Mouse (Mus musculus): ENCODE results near the gene Zbtb11. TPM values are rescaled to one million over a fixed set of nuclear protein-coding genes. Genes with fewer than 3 reads are reported as not detected.

Gene Zbtb11
- total RNA-seq, 1 experiment = 24.3 TPM

DNA sequence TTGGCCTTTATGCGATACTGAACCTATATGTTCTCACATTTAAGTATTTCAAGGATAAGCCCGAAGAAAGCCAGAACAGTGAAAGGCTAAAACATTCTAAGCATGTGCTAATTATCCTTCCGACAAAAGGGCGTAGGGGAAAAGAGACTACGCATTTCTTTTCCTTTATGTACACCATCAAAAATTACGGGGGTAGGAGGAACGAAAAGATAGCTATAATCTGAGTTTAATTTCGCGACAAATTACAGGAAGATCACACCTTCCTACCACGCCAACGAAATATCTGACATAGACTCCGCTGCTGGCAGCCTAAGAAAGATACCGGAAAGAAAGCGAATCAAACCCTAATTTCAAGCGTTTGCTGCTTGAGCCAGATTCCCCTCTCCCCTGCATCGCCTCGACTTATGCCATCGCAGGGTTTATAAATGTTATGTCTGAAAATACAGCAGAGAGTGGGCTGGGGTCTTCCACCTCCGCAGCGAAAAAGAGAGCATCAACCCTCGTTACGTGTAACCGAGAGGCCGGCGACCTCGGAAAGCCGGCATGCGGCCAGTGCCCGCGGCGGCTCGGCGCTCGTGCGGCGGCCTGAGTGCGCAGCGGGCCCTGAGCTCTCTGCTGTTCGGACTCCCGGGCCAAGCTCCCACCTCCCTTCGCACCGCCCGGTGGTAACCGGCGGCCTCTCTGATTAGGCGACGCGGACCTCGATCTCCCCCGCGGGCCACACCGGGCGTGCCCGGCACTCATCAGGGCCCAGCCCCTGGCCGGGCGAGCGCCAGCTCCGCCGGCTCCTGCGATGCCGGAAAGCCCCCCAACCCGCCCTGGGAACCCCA, 55.3 kb downstream of the Zbtb11 start:
- in situ Hi-C loops (cut with MboI; ENCODE audit: low sequenced_read_pairs in 2 of 2, unreplicated experiment in 2 of 2) = no loop called here
- peak overlapping the region; percentile 97 for H3K9ac ChIP-seq (ENCODE audit: insufficient read depth, low read depth, low read length, poor library complexity, severe bottlenecking)
- H3K27ac ChIP-seq (ENCODE audit: insufficient read depth, low read depth, low read length, poor library complexity, severe bottlenecking) = peak overlapping the region; percentile 54
- peaks cover 13% of the 10 kb centered on the region for H3K36me3 ChIP-seq (ENCODE audit: control insufficient read depth, insufficient read depth, low read length, poor library complexity, severe bottlenecking)
- no peaks in the 10 kb centered on the region for H3K9me3 ChIP-seq (ENCODE audit: control insufficient read depth, insufficient read depth, low read depth, low read length)
- peak overlapping the region; percentile 92 to 95 for H3K4me3 ChIP-seq (ENCODE audit: insufficient read depth in 1 of 2, low read depth in 1 of 2, low read length in 2 of 2, poor library complexity in 1 of 2, severe bottlenecking in 1 of 2)
- peaks cover 0 to 5% of the 10 kb centered on the region in 2 experiments; a peak in 1 of 4 replicates for H3K4me1 ChIP-seq (ENCODE audit: control insufficient read depth in 2 of 2, insufficient read depth in 2 of 2, low read length in 2 of 2, poor library complexity in 1 of 2)
- no peak for TF ChIP-seq MAFK (IDR thresholded peaks at IDR 0.05; ENCODE audit: insufficient read depth, low read depth, low read length)
- TF ChIP-seq ZC3H11A (IDR thresholded peaks at IDR 0.05; ENCODE audit: borderline replicate concordance, low read depth, low read length) = no peak
- DNase-seq (ENCODE audit: low read depth, low spot score) = no peak

DNA sequence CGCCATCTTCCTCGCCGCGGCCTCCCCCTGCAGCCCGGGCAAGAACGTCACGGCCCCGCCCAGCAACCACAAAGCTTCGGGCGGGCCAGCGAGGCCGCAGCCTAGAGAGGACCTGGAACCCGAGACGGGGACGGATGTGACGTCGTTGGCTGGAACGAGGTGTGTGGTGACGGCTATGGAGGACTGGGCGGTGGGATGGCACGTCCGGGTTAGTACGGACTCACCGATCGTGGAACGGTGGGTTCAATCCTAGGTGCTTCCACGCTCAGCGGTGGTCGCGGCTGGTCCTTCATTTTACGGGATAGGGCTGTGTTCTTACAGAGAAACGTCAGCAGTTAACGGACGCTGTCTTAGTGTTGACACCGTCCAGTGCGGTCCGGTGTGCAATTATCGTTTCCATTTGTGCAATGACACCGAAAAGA, 56.0 kb downstream of the Zbtb11 start, which contains the start of gene Pcnp:
Gene Pcnp, minus strand, starts transcription at position 79 of the 422 bp plus-strand sequence.
- Histone ChIP-seq H3K4me3 (ENCODE audit: insufficient read depth in 1 of 2, low read depth in 1 of 2, low read length in 2 of 2, poor library complexity in 1 of 2, severe bottlenecking in 1 of 2) (peak within 1 kb of the TSS; percentile 92 to 95), H3K36me3 (ENCODE audit: control insufficient read depth, insufficient read depth, low read length, poor library complexity, severe bottlenecking) (peaks cover 17% of the 10 kb centered on the region), H3K27ac (ENCODE audit: insufficient read depth, low read depth, low read length, poor library complexity, severe bottlenecking) (peak within 1 kb of the TSS; percentile 54), H3K4me1 (ENCODE audit: control insufficient read depth in 2 of 2, insufficient read depth in 2 of 2, low read length in 2 of 2, poor library complexity in 1 of 2) (peaks cover 0 to 5% of the 10 kb centered on the region in 2 experiments; a peak in 2 of 4 replicates), H3K9ac (ENCODE audit: insufficient read depth, low read depth, low read length, poor library complexity, severe bottlenecking) (peak within 1 kb of the TSS; percentile 97), H3K9me3 (ENCODE audit: control insufficient read depth, insufficient read depth, low read depth, low read length) (no peaks in the 10 kb centered on the region)
- peak; percentile 94 for DNase-seq (ENCODE audit: low read depth, low spot score)
- in situ Hi-C loops (cut with MboI; ENCODE audit: low sequenced_read_pairs in 2 of 2, unreplicated experiment in 2 of 2) = no loop called here
- peak; percentile 76 for TF ChIP-seq HCFC1 (IDR thresholded peaks at IDR 0.05; ENCODE audit: borderline replicate concordance, insufficient read depth, low read length)
- no peak for TF ChIP-seq MAFK (IDR thresholded peaks at IDR 0.05; ENCODE audit: insufficient read depth, low read depth, low read length)

- H3K36me3 ChIP-seq (ENCODE audit: control insufficient read depth, insufficient read depth, low read length, poor library complexity, severe bottlenecking) = peaks cover 19% of the 10 kb centered on the region
- TF ChIP-seq CHD2 (IDR thresholded peaks at IDR 0.05; ENCODE audit: low read depth, low read length) = no peak
- TF ChIP-seq HCFC1 (IDR thresholded peaks at IDR 0.05; ENCODE audit: borderline replicate concordance, insufficient read depth, low read length) = no peak
- no peak for TF ChIP-seq MAFK (IDR thresholded peaks at IDR 0.05; ENCODE audit: insufficient read depth, low read depth, low read length)
- H3K4me1 ChIP-seq (ENCODE audit: control insufficient read depth in 2 of 2, insufficient read depth in 2 of 2, low read length in 2 of 2, poor library complexity in 1 of 2) = peaks cover 0 to 4% of the 10 kb centered on the region in 2 experiments; a peak in 3 of 4 replicates
- no peak for DNase-seq (ENCODE audit: low read depth, low spot score)
- H3K4me3 ChIP-seq (ENCODE audit: insufficient read depth in 1 of 2, low read depth in 1 of 2, low read length in 2 of 2, poor library complexity in 1 of 2, severe bottlenecking in 1 of 2) = no peak overlapping the region
- H3K27ac ChIP-seq (ENCODE audit: insufficient read depth, low read depth, low read length, poor library complexity, severe bottlenecking) = no peak overlapping the region
- in situ Hi-C loops (cut with MboI; ENCODE audit: low sequenced_read_pairs in 2 of 2, unreplicated experiment in 2 of 2) = no loop called here
- H3K9me3 ChIP-seq (ENCODE audit: control insufficient read depth, insufficient read depth, low read depth, low read length) = no peaks in the 10 kb centered on the region
- no peak overlapping the region for H3K9ac ChIP-seq (ENCODE audit: insufficient read depth, low read depth, low read length, poor library complexity, severe bottlenecking)
Measured at GRCm38 (mm10) chr16:56034566-56034965, 60.9 kb downstream of the Zbtb11 start.

DNA sequence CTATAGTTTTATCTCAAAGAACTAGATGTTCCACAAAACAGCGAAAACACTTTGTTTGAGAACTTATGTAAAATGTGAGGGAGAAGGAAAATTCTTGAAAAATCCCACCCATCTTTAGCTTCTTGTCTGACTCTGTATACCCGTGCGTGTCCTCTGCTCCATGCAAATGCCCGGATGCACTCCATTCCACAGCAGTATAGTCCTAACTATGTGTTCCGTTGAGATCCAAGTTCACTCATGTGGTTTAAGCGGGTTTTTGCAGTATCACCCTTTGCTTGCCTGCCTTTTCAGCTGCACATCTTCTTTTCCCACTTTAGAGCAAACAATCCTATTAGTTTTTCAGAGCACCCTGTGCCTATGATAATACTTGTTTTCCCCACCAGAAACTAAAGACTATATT, 62.8 kb downstream of the Zbtb11 start:
- Histone ChIP-seq H3K36me3 (ENCODE audit: control insufficient read depth, insufficient read depth, low read length, poor library complexity, severe bottlenecking) (peaks cover 19% of the 10 kb centered on the region), H3K4me3 (ENCODE audit: insufficient read depth in 1 of 2, low read depth in 1 of 2, low read length in 2 of 2, poor library complexity in 1 of 2, severe bottlenecking in 1 of 2) (peak overlapping the region; percentile 90 to 99), H3K9ac (ENCODE audit: insufficient read depth, low read depth, low read length, poor library complexity, severe bottlenecking) (peak overlapping the region; percentile 87), H3K4me1 (ENCODE audit: control insufficient read depth in 2 of 2, insufficient read depth in 2 of 2, low read length in 2 of 2, poor library complexity in 1 of 2) (peaks cover 0 to 4% of the 10 kb centered on the region in 2 experiments; a peak in 3 of 4 replicates), H3K9me3 (ENCODE audit: control insufficient read depth, insufficient read depth, low read depth, low read length) (no peaks in the 10 kb centered on the region), H3K27ac (ENCODE audit: insufficient read depth, low read depth, low read length, poor library complexity, severe bottlenecking) (no peak overlapping the region)
- in situ Hi-C loops (cut with MboI; ENCODE audit: low sequenced_read_pairs in 2 of 2, unreplicated experiment in 2 of 2) = no loop called here
- no peak for TF ChIP-seq MAFK (IDR thresholded peaks at IDR 0.05; ENCODE audit: insufficient read depth, low read depth, low read length)
- TF ChIP-seq ZC3H11A (IDR thresholded peaks at IDR 0.05; ENCODE audit: borderline replicate concordance, low read depth, low read length) = no peak
- no peak for TF ChIP-seq ZNF384 (IDR thresholded peaks at IDR 0.05; ENCODE audit: low read depth, low read length)
- no peak for TF ChIP-seq HCFC1 (IDR thresholded peaks at IDR 0.05; ENCODE audit: borderline replicate concordance, insufficient read depth, low read length)
- TF ChIP-seq CHD2 (IDR thresholded peaks at IDR 0.05; ENCODE audit: low read depth, low read length) = no peak
- DNase-seq (ENCODE audit: low read depth, low spot score) = no peak

Data from ES-E14 (cell line).